Mouse (Mus musculus): ENCODE data around the gene Angel2. TPM values are rescaled to one million over a fixed set of nuclear protein-coding genes. Genes with fewer than 3 reads are reported as not detected.

Angel2 gene
- polyA plus RNA-seq, 1 experiment from 2014 or later, result 45.7 TPM

DNA sequence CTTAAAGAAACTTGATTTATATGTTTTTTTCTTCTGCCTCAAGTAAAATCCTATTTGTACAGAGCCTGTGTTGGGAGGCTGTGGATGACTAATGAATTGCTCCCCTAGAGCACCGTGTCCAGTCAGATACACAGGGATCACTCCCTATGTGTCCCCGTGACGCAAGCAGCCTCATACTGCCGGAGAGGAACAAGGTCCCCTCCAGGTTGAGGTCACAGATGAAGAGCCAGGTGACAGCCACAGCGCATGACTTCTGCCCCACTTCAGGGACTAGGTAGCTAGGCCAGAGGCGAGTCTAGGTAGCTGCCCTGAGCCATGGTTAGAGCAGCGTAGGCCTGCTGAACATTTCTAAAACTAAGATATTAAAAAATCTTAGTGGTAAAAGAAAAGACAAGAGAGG is 43.1 kb downstream of the Angel2 start:
- Histone ChIP-seq H3K4me1 (peaks cover 8% of the 10 kb centered on the region; the same call in 1 of the 2 replicates), H3K4me3 (replicated peaks) (no peak overlapping the region), H3K4me2 (replicated peaks) (no peak overlapping the region), H3K9ac (no peak overlapping the region), H3K27ac (replicated peaks) (no peak overlapping the region), H3K9me3 (replicated peaks) (no peaks in the 10 kb centered on the region), H3K36me3 (peaks cover 72% of the 10 kb centered on the region), H3K27me3 (no peaks in the 10 kb centered on the region)
- WGBS, result 92% methylated on average over 7 of the region's 7 CpGs
- ATAC-seq (ENCODE audit: insufficient number of reproducible peaks, low FRiP score, low TSS enrichment, low read depth), result no peak

DNA sequence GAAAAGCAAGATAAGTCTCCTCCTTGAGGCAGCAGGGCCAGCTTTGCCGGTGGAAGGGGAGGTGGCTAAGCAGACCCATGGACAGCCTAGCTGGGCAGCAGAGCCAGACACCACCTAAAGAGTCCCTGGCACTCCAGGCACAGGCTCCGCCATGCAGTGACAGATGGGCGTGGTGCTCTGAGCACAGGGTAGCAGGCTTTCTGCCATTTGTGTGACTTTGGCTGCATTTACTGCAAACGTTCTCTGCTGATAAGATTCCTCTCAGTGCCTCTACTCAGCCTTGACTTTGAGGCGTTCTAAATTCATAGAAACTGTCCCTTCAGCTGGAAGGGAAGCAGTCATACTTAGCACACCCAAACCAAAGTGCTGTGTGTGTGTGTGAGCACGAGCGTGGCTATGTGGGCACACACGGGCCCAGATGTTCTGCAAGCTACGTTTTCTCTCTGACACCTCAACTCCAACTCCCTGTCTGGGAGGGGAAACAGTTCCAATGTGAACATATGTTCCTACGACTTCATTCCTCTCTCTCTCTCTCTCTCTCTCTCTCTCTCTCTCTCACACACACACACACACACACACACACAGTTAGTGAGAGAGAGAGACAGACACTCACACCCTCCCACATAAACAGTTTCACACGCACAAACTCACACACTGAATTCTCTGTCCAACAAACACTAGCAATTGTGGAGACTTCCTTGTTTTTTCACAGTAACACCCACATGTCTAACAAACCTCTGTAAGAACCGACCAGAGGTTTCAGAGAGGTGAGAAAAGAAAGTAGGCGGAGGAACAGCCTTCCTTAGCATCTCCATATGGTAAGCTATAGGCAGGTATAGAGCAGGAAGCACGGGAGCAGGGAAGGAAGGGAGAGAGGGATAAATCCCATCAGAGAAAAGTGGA is 47.0 kb downstream of the Angel2 start:
- H3K4me2 ChIP-seq (replicated peaks), result no peak overlapping the region
- no peak for ATAC-seq (ENCODE audit: insufficient number of reproducible peaks, low FRiP score, low TSS enrichment, low read depth)
- H3K4me3 ChIP-seq (replicated peaks), result no peak overlapping the region
- peaks cover 19% of the 10 kb centered on the region for H3K4me1 ChIP-seq
- no peak overlapping the region for H3K9ac ChIP-seq
- H3K36me3 ChIP-seq, result peaks cover 75% of the 10 kb centered on the region
- WGBS, result 82% methylated on average over 14 of the region's 14 CpGs
- H3K9me3 ChIP-seq (replicated peaks), result no peaks in the 10 kb centered on the region
- no peak overlapping the region for H3K27ac ChIP-seq (replicated peaks)
- H3K27me3 ChIP-seq, result no peaks in the 10 kb centered on the region

DNA sequence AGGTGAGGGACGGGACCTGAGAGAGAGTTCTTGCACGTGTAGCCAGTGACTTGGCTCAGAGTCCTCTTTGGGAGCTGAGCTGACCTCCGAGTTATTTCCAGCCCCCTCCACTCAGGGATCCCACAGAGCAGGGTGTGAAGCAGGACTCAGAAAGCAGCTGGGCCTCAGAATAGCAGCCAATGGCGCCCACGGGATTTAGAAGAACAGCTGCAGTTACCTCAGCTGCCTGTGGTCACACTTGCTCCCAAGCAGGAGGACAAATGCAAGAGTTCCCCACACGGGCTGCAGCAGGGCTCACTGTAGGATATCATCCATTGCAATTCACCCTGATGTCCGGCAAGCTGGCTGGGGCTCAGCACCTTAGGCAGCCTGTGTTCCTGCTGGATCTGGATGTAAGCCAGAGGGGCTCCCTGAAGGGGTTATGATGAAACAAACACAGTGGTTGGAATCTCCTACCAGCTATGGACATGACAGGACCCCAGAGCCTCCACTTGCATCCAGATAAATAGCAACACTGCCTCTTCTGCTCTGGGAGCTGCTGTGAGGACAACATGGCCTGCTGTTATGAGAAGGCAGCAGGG is 47.8 kb downstream of the Angel2 start:
- 70% methylated on average over 7 of the region's 7 CpGs for WGBS

DNA sequence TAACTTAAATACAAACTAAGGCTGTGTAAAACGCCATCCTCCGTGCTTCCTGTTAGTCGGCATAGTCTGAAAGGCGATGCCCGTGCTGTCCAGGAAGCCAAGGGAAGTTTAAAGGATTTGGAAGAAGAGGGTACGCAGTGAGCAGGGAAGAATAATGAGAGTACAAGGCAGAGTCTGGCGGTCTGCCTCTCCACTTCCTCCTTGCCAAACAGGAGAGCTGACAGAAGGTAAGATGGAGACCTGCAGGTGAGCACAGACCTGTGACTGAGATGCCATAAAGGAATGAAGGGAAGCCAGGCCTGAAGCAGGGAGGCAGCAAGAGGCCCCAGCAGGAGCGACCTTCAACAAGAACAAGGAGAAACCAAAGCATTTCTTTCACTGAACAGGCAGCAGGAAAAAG is 49.3 kb downstream of the Angel2 start:
- Histone ChIP-seq H3K36me3 (peaks cover 57% of the 10 kb centered on the region), H3K4me1 (peaks cover 30% of the 10 kb centered on the region), H3K9me3 (replicated peaks) (no peaks in the 10 kb centered on the region), H3K4me2 (replicated peaks) (no peak overlapping the region), H3K9ac (no peak overlapping the region), H3K27me3 (no peaks in the 10 kb centered on the region), H3K27ac (replicated peaks) (no peak overlapping the region), H3K4me3 (replicated peaks) (no peak overlapping the region)
- WGBS, result 87% methylated on average over 8 of the region's 8 CpGs
- ATAC-seq (ENCODE audit: insufficient number of reproducible peaks, low FRiP score, low TSS enrichment, low read depth), result no peak

More for the DNA sequence above, 47.8 kb downstream of the Angel2 start:
- Histone ChIP-seq H3K27ac (replicated peaks) (no peak overlapping the region; the same call in 1 of the 2 replicates), H3K4me1 (peaks cover 26% of the 10 kb centered on the region), H3K9ac (no peak overlapping the region), H3K4me2 (replicated peaks) (no peak overlapping the region), H3K27me3 (no peaks in the 10 kb centered on the region), H3K4me3 (replicated peaks) (no peak overlapping the region), H3K9me3 (replicated peaks) (no peaks in the 10 kb centered on the region), H3K36me3 (peaks cover 69% of the 10 kb centered on the region)
- ATAC-seq (ENCODE audit: insufficient number of reproducible peaks, low FRiP score, low TSS enrichment, low read depth), result peak; percentile 71

DNA sequence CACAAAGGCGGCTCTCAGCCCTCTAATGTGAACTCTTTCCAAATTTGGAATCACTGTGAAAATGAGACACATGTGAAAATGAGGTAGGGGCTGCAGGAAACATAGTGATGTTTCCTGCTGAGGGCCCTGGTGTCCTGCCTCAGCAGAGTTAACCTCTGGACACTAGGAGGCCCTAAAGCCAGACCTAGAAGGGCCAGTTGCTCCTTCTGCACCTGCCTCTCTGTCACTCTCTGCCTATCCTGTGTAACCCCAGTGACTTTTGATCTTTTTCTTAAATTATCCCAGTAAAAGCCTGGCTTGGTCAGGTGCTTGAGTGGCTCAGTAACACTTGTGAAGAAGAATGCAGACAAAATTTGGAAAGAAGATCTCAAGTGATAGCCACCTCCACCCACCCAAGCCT is 49.9 kb downstream of the Angel2 start:
- Histone ChIP-seq H3K27ac (replicated peaks) (no peak overlapping the region), H3K9ac (no peak overlapping the region), H3K9me3 (replicated peaks) (no peaks in the 10 kb centered on the region), H3K4me1 (peaks cover 33% of the 10 kb centered on the region), H3K4me3 (replicated peaks) (no peak overlapping the region), H3K4me2 (replicated peaks) (no peak overlapping the region), H3K36me3 (peaks cover 50% of the 10 kb centered on the region), H3K27me3 (no peaks in the 10 kb centered on the region)
- 67% methylated on average over 1 of the region's 1 CpGs for WGBS
- ATAC-seq (ENCODE audit: insufficient number of reproducible peaks, low FRiP score, low TSS enrichment, low read depth), result no peak

DNA sequence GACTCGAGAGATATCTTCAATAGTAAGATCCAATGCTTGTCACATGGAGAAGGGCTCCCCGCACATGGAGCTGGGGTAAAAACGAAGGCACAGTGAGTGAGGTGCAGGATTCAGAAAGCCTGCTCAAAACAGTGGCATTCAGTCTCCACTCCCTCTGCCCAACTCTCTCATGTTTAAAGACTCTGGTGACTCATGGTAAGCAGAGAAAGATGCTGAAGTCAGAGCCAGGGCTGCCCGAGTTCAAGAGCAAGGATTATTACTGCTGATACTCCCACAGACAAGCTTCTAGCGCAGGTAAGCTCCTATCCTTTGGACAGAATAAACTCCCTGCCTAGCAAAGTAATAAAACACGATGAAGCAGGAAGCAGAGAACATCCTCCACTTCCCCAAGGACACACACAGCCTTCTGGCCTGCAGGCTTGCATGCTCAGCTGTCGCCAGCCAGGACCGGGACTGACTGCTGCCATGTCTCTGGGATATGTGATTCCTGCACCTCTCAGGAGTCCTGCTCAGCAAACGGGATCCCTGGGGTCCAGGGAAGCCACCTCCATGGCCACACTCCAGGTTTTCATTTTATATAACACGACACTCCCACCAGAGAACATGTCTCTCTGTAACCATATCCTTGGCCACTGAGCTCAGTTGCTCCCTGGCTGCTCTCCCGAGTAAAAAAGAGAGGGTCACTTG is 52.1 kb downstream of the Angel2 start:
- WGBS, result 27% methylated on average over 11 of the region's 11 CpGs
- Histone ChIP-seq H3K36me3 (peaks cover 33% of the 10 kb centered on the region), H3K4me2 (replicated peaks) (peak overlapping the region; percentile 96), H3K9ac (peak overlapping the region; percentile 69), H3K27ac (replicated peaks) (no peak overlapping the region), H3K4me1 (peaks cover 30% of the 10 kb centered on the region), H3K27me3 (no peaks in the 10 kb centered on the region), H3K9me3 (replicated peaks) (no peaks in the 10 kb centered on the region), H3K4me3 (replicated peaks) (peak overlapping the region; percentile 60)
- ATAC-seq (ENCODE audit: insufficient number of reproducible peaks, low FRiP score, low TSS enrichment, low read depth), result no peak

DNA sequence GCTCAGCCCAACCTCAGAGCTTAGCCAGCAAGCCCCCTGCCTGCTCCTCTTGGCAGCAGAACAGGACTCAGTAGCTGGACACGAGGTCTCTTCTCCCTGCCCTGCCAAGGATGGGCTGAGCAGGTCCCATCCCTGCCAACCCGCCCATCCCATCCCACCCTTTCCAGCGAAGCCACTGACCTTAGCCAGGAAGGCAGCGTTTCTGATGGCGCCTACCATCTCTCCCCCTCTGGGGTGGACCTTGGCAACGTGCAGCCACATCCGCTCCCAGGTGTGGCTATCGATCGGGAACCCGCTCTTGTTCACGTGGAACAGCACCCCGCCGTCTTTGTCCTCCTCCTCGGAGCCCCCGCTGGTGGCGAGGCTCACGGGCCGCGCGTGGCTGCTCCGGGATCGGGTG is 53.1 kb downstream of the Angel2 start:
- peaks cover 26% of the 10 kb centered on the region for H3K4me1 ChIP-seq
- no peaks in the 10 kb centered on the region for H3K27me3 ChIP-seq
- peak overlapping the region; percentile 96 for H3K4me2 ChIP-seq (replicated peaks)
- no peaks in the 10 kb centered on the region for H3K9me3 ChIP-seq (replicated peaks)
- peak overlapping the region; percentile 69 for H3K9ac ChIP-seq
- H3K4me3 ChIP-seq (replicated peaks), result peak overlapping the region; percentile 60
- peak overlapping the region; percentile 95 for H3K27ac ChIP-seq (replicated peaks)
- WGBS, result 2% methylated on average over 22 of the region's 22 CpGs
- no peak for ATAC-seq (ENCODE audit: insufficient number of reproducible peaks, low FRiP score, low TSS enrichment, low read depth)
- peaks cover 23% of the 10 kb centered on the region; the same call in 1 of the 2 replicates for H3K36me3 ChIP-seq

DNA sequence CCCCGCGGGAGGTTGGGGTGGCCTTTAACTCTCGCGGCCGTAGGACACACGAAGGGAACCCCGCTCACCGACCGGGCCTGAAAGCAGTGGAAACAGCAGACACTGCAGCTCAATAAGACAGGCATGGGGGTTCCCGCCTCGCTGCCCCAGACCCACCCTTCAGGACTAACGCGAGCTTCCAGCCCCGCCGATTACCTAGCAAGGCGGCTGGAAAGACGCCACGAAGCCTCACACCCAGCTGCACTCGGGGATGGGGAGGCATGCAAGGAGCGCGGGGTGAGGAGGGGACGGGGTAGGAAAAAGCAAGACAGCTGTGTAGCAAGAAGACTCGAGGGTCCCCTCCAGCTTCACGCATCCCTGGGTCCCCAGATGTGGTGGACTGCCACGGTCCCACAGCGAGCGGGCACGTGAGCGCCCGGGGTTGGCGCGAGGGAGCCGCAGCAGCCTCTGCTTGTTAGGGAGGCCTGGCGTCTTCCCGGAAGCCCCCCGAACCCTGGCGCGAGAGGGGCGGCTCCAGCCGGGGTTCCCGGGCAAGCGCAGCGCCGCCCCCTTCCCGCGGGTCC is 53.7 kb downstream of the Angel2 start:
- Histone ChIP-seq H3K4me2 (replicated peaks) (peak overlapping the region; percentile 96), H3K27me3 (no peaks in the 10 kb centered on the region), H3K36me3 (0 out of 2 replicates have a peak, but pooled peaks cover 18% of the 10 kb centered on the region), H3K9me3 (replicated peaks) (no peaks in the 10 kb centered on the region), H3K9ac (peak overlapping the region; percentile 69), H3K27ac (replicated peaks) (peak overlapping the region; percentile 95), H3K4me1 (peaks cover 24% of the 10 kb centered on the region), H3K4me3 (replicated peaks) (peak overlapping the region; percentile 60)
- WGBS, result under 1% methylated on average over 45 of the region's 46 CpGs
- peak; percentile 81 for ATAC-seq (ENCODE audit: insufficient number of reproducible peaks, low FRiP score, low TSS enrichment, low read depth)

DNA sequence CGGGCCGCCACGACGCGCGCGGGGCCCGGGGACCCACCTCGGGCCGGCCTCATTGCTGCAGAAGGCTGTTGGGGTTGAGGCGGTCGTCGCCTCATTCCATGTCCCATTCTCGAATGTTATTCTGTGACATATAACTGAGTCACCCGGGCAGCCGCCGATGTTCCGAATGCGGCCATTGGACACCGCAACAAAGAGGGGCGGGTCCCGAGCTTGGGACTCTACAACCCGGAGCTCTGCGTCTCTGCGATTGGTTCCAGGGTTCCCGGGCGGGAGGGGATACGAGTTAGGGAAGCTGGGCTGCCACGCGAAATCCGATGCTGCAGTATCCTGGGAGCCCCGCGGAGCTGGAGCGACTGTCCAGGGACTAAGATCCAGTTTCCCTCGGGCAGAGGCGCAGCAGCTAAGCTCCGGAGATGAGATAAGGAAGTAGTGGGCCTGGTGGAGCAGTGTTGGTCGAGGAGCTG is 54.2 kb downstream of the Angel2 start, which contains the start of gene Vash2:
Vash2 (minus strand) TSS at position 197 of the 464 bp plus-strand sequence.
- Histone ChIP-seq H3K9ac (peak within 1 kb of the TSS; percentile 69), H3K4me3 (replicated peaks) (peak within 1 kb of the TSS; percentile 60), H3K27ac (replicated peaks) (peak within 1 kb of the TSS; percentile 95), H3K36me3 (0 out of 2 replicates have a peak, but pooled peaks cover 13% of the 10 kb centered on the region), H3K4me1 (peaks cover 24% of the 10 kb centered on the region), H3K9me3 (replicated peaks) (no peaks in the 10 kb centered on the region), H3K4me2 (replicated peaks) (peak within 1 kb of the TSS; percentile 96), H3K27me3 (no peaks in the 10 kb centered on the region)
- under 1% methylated on average over 38 of the region's 38 CpGs for WGBS
- ATAC-seq (ENCODE audit: insufficient number of reproducible peaks, low FRiP score, low TSS enrichment, low read depth), result peak; percentile 97

DNA sequence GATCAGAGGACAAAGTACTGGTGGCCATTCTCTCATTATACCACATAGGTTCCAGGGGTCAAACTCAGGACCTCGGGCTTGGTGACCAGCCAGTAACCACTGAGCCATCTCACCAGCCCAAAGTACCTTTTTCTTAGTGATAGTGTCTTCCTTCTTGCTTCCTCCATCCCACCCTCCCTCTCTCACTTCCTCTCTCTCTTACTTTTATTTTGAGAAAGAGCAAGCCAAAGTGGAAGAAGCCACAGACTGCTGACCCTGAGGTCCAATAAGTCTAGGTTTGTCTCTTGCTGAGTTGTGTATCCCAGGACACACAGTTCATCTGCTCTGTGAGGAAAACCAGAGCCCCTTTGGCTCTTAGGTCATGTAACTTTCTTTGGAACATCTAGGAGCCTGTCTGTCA is 55.6 kb downstream of the Angel2 start:
- Histone ChIP-seq H3K9ac (no peak overlapping the region), H3K4me1 (peaks cover 21% of the 10 kb centered on the region), H3K27me3 (no peaks in the 10 kb centered on the region), H3K4me3 (replicated peaks) (no peak overlapping the region), H3K9me3 (replicated peaks) (no peaks in the 10 kb centered on the region), H3K4me2 (replicated peaks) (no peak overlapping the region), H3K27ac (replicated peaks) (no peak overlapping the region), H3K36me3 (0 out of 2 replicates have a peak, but pooled peaks cover 2% of the 10 kb centered on the region)
- ATAC-seq (ENCODE audit: insufficient number of reproducible peaks, low FRiP score, low TSS enrichment, low read depth), result no peak
- WGBS, result 94% methylated on average over 1 of the region's 1 CpGs

DNA sequence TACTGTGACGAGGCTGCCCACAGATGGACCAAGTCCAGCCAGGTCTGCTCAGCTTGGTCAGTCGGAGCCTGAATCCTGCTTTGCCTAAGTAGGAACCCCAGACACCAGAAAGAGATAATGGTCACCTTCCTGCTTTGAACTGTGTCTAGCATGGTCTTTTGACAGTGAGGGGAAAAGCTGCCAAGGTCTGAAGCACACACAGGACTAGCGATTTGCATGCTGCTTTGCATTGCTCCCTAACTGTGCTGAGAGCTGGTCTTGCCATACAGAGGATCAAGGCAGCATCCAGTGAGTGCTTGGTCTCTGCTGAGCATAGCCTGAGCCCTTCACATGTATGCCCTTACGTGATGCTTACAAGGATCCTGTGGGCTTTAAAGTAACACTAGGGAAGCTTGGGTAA is 56.5 kb downstream of the Angel2 start:
- Histone ChIP-seq H3K27me3 (no peaks in the 10 kb centered on the region), H3K27ac (replicated peaks) (no peak overlapping the region), H3K9ac (no peak overlapping the region), H3K4me2 (replicated peaks) (no peak overlapping the region), H3K36me3 (no peaks in the 10 kb centered on the region), H3K9me3 (replicated peaks) (no peaks in the 10 kb centered on the region), H3K4me1 (peaks cover 20% of the 10 kb centered on the region), H3K4me3 (replicated peaks) (no peak overlapping the region)
- 75% methylated on average over 4 of the region's 4 CpGs for WGBS
- no peak for ATAC-seq (ENCODE audit: insufficient number of reproducible peaks, low FRiP score, low TSS enrichment, low read depth)
